Mouse (Mus musculus) kidney, embryonic 14.5 days (tissue): ENCODE data around the gene Fgf2. TPM values are rescaled to one million over a fixed set of nuclear protein-coding genes. Genes with fewer than 3 reads are reported as not detected.

Experiments used
- ATAC-seq: fragments of 200-750 bp; cut with Nextera tagmentation; 2 replicates; pipeline ENCODE4 v1.8.0; 2017; ENCODE audit warnings: moderate number of reproducible peaks, mild to moderate bottlenecking, moderate TSS enrichment, moderate library complexity; ENCODE audit not compliant: low FRiP score, low TSS enrichment
- H3K27ac ChIP-seq: fragments of 300-500 bp; sonication (generic); 2 replicates; pipeline ENCODE4 v1.5.1; 2014; ENCODE audit warnings: low read depth, mild to moderate bottlenecking, low read length, moderate library complexity, mixed read lengths
- H3K27me3 ChIP-seq: fragments of 300-500 bp; sonication (generic); 2 replicates; pipeline ENCODE4 v1.6.1; 2014; ENCODE audit warnings: mild to moderate bottlenecking, low read length; ENCODE audit not compliant: control insufficient read depth, insufficient read depth
- H3K36me3 ChIP-seq: fragments of 300-500 bp; sonication (generic); 2 replicates; pipeline ENCODE4 v1.6.1; 2014; ENCODE audit warnings: low read length, mixed read lengths; ENCODE audit not compliant: control insufficient read depth, insufficient read depth
- H3K4me1 ChIP-seq: fragments of 300-500 bp; sonication (generic); 2 replicates; pipeline ENCODE4 v1.6.1; 2014; ENCODE audit warnings: low read length, mixed read lengths; ENCODE audit not compliant: control insufficient read depth, insufficient read depth
- H3K4me2 ChIP-seq: fragments of 300-500 bp; sonication (generic); replicated peaks from 2 replicates; pipeline ENCODE4 v1.6.1; 2014; ENCODE audit warnings: low read depth, mild to moderate bottlenecking, low read length
- H3K4me3 ChIP-seq: fragments of 300-500 bp; sonication (generic); 2 replicates; pipeline ENCODE4 v1.5.1; 2014; ENCODE audit warnings: mild to moderate bottlenecking, low read length
- H3K9ac ChIP-seq: fragments of 300-500 bp; sonication (generic); 2 replicates; pipeline ENCODE4 v1.6.1; 2014; ENCODE audit warnings: low read depth, mild to moderate bottlenecking, low read length, moderate library complexity
- H3K9me3 ChIP-seq: fragments of 300-500 bp; sonication (generic); 2 replicates; pipeline ENCODE4 v1.6.1; 2016; ENCODE audit warnings: low read length; ENCODE audit not compliant: control insufficient read depth
- WGBS: fragments of 180-500 bp; shearing (Covaris S2); extraction: QIAGEN DNeasy Blood & Tissue Kit; methylation state at CpG from one replicate; pipeline ENCODE4 v1.1.7; 2014; 5-methylcytosine and 5-hydroxymethylcytosine counted together
- polyA plus RNA-seq: library from polyadenylated mRNA; unstranded; fragments of >200 nt; fragmentation: Nextera tagmentation; extraction: Ambion mirVana; gene quantifications from 2 replicates; pipeline ENCODE4 v1.2.1, GENCODE M21; 2014

Fgf2 gene
- polyA plus RNA-seq, 1 experiment from 2014 or later, result 2.2 TPM

DNA sequence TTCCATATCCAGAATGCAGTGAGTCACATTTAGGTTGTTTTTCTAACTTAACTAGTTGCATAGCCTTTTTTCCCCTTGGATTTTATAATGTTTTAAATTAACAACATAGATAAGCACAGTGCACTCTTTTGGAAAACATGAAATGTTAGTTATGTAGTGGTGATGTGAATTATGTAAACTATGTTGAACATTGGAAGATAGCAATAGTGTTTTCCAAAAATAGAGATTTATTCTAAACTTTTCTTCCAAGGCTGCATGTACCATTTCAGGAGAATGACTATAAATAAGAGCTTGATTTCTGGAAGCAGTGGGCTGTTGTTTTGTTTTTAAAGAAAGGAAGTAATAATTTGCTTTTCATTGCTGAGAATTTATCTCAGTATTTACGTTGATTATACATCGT is 95.3 kb downstream of the Fgf2 start:
- 80% methylated on average over 2 of the region's 2 CpGs for WGBS
- no peak overlapping the region for H3K27ac ChIP-seq

DNA sequence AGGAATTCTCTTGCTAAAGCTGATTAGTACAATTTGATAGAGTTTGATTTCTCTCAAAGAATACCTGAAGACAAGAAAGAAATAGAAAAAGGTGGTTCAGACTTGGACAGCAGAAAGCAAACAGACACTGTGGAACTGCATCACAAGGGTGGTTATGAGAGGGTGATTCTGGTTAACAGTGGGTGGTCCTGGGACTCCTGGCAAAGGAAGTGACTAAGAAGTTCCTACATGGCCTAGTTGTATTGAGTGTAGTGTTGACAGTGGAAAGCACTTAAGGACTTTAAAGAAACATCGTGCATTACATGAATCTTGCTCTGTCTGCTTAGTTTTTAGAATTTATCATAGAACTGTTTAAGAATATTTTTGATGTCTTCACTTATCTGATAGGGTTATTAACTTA is 107.8 kb downstream of the Fgf2 start:
- no peak for ATAC-seq
- 85% methylated on average over 1 of the region's 1 CpGs for WGBS
- H3K27ac ChIP-seq, result no peak overlapping the region

More for the DNA sequence above, 95.3 kb downstream of the Fgf2 start:
- no peak overlapping the region for H3K4me3 ChIP-seq
- H3K9ac ChIP-seq, result no peak overlapping the region
- H3K27me3 ChIP-seq, result no peaks in the 10 kb centered on the region
- no peaks in the 10 kb centered on the region for H3K4me1 ChIP-seq
- no peaks in the 10 kb centered on the region for H3K9me3 ChIP-seq
- H3K36me3 ChIP-seq, result peaks cover 25% of the 10 kb centered on the region; the same call in 1 of the 2 replicates
- no peak for ATAC-seq
- no peak overlapping the region for H3K4me2 ChIP-seq

More for the DNA sequence above, 107.8 kb downstream of the Fgf2 start:
- no peak overlapping the region for H3K4me2 ChIP-seq
- H3K4me3 ChIP-seq, result no peak overlapping the region
- no peaks in the 10 kb centered on the region for H3K27me3 ChIP-seq
- H3K36me3 ChIP-seq, result peaks cover 9% of the 10 kb centered on the region; the same call in 1 of the 2 replicates
- no peak overlapping the region for H3K9ac ChIP-seq
- no peaks in the 10 kb centered on the region for H3K4me1 ChIP-seq
- no peaks in the 10 kb centered on the region for H3K9me3 ChIP-seq

Other genes with a start within 250 kb of the Fgf2 start
- 0.27 and 0.30 TPM in 2 replicates for gene Il2, start 222.4 kb upstream of the Fgf2 start, polyA plus RNA-seq
- not detected in 2 replicates for gene Il21, start 115.7 kb upstream of the Fgf2 start, polyA plus RNA-seq
- 8.7 and 10.6 TPM in 2 replicates for gene Bbs12, start 35.8 kb upstream of the Fgf2 start, polyA plus RNA-seq
- 1.2 and 3.7 TPM in 2 replicates for gene Cetn4, start 35.6 kb upstream of the Fgf2 start, polyA plus RNA-seq
- gene Spata5, start 71.5 kb downstream of the Fgf2 start, polyA plus RNA-seq, result 31.9 and 45.3 TPM in 2 replicates
- 7.2 and 7.9 TPM in 2 replicates for gene Nudt6, start 71.9 kb downstream of the Fgf2 start, polyA plus RNA-seq